Mouse (Mus musculus) monocyte, adult 5-6 weeks (primary cell): ENCODE results near the gene Plcg2. TPM values are rescaled to one million over a fixed set of nuclear protein-coding genes. Genes with fewer than 3 reads are reported as not detected.

Experiments
- ATAC-seq: fragments of 153-309, 156-312 bp; replicated peaks from 2 replicates; pipeline ENCODE4 v1.8.0; 2017; ENCODE audit warnings: mild to moderate bottlenecking; ENCODE audit not compliant: low TSS enrichment, insufficient number of reproducible peaks, severe bottlenecking, poor library complexity, low FRiP score
- total RNA-seq: library from RNA; stranded (forward); fragments of 200-1000, 200-491, 200-594 nt; gene quantifications from 3 replicates; pipeline ENCODE4 v1.2.3, GENCODE M21; 2017

Plcg2 gene
- total RNA-seq, result 189 to 215 TPM (median 210 TPM) in 3 replicates

DNA sequence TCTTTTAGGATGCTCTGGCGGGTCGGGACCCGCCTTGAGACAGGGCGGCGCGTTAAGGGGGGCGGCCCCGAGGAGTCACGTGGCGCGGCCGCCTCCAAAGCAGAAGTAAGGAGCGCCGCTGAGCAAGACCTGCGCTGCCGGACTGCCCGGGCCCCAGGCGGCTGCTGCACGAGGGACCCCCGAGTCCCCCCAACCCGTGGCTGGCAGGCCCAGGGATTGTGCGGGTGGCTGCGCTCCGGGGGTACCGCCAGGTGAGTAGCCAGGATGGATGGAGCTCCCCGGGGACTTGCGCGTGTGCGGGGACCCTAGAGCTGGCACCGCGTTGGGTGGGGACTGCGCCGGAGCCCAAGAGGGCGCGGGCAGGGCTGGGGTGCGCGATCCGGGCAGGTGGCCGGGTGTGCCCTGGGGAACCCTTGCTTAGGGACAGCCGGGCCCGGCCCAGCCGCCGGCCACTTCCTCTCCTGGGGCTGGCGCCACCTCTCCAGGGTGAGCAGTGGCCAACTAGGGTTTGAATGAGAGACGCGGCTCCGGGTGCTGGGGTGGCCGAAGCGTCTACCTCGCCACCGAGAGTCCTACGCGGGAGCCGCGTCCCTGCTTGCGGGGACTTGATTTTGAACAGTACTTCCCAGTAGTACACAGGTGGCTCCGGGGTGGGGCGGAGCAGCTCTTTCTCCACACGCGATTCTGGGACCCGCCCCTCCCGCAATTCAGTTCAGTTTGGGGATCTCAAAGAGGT lies at the start of gene Plcg2:
Gene Plcg2, plus strand, starts transcription at position 113 of the 736 bp plus-strand sequence.
- peak; percentile 64 for ATAC-seq

DNA sequence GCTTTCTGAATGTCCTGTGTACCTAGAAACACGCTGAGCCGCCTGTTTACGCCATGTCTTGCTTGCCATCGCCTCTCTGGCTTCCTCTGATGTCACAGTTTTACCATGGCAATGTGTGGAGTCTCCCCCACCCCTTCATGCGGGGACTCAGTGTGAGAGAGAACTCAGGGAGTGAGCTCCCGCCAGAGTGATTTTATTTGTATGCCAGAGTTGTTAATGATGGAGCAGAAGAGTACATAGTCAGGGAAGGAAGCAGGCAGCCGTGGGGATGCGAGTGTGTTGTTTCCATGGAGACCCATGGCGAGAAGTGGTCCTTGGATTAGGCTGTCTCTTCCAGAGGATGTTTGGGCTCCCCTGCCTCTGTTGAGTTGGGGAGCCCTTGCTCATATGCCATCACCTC lies 47.0 kb upstream of the Plcg2 start:
- ATAC-seq, result no peak

DNA sequence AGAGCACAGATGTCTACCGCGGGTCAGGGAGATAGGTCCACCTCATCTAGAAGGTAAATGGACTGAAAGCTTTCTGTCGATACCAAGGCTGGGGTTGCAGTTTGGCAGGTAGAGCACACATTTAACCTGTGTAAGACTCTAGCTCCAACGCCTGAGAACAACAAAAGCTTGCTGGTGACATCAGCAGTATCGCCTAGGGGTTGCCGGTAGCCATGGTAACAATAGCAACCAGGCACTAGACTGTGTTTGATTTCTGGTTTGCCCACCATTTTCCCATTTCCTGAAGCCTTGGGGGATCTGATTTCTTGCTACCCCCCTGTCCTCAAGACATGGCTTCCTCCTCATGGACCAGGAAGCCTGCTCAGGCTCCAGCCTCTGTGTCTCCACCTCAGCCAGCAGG lies 44.1 kb upstream of the Plcg2 start:
- ATAC-seq, result no peak

DNA sequence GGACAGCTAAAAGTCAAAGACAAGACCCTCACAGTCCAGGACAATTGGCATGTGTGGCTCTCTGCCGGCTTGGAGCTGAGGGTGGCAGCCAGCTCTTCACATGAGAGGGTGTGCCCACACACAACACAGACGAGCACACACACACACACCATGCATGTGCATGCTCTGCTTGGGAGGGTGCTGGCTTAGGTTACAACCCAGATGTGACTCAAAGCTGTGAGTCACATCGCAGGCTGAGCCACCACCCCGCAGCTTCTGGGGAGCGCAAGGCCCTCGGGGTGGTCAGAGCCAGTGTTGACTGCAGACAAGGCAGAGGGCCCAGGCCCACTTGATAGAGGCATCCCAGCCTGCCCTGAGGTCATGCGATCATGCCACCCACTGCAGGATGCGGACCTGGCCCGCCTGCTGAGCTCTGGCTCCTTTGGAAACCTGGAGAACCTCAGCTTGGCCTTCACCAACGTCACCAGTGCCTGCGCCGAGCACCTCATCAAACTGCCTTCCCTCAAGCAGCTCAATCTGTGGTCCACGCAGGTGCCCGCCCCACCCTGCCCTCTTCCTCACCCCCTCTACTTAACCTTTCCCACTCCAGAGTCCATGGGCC lies 43.5 kb upstream of the Plcg2 start:
- no peak for ATAC-seq

DNA sequence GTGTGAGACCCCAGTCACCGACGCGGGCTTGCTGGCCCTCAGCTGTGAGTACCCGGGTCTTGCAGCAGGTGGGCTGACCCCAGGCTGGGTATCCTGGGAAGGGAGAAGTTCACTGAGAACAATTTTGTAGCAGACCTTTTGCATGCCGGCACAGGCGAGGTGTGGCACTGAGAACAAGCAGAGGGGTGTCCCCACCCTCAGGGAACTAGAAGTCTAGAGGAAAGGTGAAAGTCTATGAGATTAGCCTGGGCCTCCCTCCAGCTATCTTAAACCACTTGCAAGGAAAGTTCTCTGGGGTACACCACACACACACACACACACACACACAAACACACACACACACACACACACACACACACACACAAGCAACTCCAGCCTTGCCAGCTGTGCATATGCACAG lies 42.4 kb upstream of the Plcg2 start:
- ATAC-seq, result no peak

DNA sequence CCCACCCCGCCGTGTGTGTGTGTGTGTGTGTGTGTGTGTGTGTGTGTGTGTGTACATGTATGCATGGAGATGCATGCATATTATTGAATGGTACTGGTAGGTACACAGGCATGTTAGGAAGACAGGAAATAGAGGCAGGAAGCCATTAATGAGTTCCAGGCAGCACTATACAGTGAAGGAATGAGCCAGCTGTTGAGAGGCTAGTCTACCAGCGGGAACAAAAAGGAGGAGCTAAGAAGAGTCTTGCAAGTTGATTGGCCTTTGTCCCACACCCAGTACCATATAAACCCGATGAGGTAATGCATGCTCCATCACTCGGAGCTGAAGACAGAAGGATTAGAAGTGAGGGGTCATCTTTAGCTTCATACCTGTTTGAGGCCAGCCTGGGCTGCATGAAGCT lies 39.7 kb upstream of the Plcg2 start:
- ATAC-seq, result no peak

DNA sequence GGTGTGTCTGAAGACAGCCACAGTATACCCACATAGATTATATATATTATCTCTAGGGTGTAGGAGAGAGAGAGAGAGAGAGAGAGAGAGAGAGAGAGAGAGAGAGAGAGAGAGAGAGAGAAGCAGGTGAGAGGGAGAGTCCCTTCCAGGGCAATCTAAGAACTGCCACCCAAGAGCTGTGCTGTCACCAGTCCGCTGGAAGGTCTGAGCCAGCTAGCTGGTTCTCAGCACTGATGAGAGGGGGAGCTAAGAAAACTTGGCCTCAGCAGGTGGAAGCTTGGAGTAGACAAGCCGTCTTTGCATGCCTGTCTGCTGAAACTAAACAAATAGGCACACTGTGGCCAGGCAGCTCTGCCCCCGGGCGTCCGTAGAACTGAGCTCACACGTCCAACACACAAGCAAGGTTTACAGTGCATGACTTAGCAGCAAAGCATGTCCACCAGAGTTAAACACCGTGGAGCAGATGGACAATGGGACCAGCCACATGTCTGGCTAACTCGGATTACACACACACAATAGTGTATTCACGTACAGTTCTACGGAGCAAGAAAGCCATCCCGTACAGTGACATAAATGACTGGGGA lies 35.3 kb upstream of the Plcg2 start:
- ATAC-seq, result no peak

DNA sequence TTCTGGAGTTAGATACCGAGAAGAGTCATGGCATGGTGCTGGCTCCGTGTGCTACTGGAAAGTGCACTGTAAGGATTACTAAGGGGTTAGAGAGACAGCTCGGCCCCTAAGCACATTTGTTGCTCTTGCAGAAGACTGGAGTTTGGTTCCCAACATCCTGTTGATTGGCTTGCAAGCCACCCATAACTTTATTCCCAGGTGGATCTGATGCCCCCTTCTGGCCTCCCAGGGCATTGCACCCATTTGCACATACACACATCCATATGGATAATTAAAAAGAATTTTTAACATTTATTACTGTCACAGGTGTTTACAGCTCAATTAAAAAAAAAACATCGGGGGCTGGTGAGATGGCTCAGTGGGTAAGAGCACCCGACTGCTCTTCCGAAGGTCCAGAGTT lies 33.6 kb upstream of the Plcg2 start:
- no peak for ATAC-seq

DNA sequence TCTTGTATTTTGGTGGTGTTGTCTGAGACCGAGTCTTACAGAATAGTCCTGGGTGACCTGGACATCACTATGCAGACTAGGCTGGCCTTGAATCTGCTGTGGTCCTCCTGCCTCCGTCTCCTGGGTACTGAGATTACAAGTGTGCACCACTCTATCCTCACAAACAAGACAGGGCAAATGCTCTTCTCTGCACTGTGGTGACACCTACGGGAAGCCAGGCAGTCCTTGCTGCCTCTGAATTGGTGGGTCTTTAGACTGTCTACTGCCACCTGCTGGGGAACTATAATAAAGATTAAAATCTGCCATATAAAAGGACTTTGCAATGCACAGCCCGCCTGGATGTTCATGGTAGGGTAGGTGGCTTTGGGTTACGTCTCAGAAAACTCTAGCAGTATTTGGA lies 32.8 kb upstream of the Plcg2 start:
- peak; percentile 66; the same call in 1 of the 2 replicates for ATAC-seq

DNA sequence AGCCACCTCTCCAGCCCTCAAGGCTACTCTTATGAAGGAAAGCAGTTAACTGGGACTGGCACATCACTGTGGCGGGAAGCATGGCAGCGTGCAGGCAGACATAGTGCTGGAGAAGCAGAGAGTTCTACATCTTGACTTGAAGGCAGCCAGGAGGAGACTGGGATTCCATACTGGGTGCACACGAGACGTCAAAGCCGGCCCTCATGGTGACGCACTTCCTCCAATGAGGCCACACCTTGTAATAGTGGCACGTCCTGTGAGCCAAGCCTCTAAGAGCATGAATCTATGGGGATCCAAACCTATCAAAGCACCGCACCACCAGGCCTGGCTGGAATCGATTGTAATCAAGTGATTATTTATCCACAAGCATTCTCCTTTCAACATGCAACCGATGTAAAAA lies 30.6 kb upstream of the Plcg2 start:
- no peak for ATAC-seq

DNA sequence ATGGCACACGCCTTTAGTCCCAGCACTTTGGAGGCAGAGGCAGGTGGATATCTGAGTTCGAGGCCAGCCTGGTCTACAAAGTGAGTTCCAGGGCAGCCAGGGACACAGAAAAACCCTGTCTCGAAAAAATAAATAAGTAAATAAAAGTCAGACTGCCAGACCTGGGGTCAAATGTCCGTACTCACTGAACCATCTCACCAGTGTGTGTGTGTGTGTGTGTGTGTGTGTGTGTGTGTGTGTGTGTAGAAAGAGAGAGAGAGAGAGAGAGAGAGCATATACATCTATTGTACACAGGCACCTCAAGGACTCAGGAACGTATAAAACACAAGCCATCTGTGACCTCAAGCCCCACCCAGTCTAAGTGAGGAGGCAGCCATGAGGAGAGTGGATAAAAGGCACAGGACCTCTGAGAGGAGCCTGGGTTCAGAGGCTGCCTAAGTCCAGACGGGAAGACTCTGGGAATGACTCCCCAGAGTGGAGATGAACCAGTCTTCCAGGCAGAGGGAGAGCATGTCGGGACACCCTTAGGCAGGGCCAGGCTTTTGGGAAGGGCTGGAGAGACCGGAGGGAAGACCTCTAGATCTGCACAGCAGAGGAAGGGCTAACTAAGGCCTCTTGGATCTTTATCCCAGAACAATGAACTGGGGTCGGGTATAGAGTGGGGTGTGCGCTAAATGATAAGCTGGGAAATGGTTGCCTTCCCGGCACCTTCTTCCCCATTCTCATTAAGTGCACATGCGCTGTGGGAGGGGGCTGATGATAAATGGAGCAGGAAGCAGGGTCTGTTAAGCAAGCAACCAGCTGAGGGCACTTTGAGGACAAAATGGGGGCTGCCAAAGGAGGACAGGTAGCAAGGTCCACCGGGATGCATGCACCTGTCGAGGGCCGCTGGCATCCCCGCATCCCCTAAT lies 28.4 kb upstream of the Plcg2 start:
- no peak for ATAC-seq

DNA sequence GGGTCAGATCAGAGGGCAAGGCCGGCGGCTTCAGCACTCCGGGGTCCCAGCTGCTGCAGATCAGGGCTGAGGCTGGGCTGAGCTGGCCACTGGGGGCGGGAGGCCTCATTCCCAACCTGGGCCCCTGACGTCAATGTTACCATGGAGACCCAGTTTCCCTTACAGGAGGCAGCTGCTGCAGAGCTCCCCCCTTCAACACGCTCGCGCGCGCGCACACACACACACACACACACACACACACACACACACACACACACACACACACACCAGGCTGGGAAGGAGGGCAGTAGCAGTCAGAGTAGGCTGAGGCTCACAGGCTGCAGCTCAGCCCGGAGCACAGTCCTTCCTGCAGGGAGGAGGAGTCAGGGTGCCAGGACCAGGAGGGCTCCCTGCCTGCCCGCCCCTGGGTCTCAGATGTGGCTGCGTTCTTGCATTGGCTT lies 27.7 kb upstream of the Plcg2 start:
- ATAC-seq, result no peak

DNA sequence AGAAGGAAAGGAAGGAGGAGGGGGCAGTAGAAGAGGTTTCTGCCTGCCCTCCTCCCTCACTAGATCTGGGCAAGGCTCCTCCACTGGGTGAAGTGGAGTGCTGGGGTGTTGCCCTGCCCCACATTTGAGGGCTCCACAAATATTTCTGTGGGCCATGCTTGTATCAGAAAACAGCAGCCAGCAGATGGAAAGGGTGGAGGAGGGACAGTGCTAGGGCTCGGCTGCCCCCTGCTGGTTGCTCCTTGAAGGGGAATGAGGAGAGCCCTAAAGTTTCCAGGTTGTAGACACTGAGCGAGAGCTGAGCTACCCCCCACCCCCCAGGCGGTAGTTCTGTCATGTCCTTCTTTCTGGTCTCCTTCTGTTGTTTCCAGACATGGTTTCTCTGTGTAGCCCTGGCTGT lies 26.9 kb upstream of the Plcg2 start:
- ATAC-seq, result peak; percentile 43

DNA sequence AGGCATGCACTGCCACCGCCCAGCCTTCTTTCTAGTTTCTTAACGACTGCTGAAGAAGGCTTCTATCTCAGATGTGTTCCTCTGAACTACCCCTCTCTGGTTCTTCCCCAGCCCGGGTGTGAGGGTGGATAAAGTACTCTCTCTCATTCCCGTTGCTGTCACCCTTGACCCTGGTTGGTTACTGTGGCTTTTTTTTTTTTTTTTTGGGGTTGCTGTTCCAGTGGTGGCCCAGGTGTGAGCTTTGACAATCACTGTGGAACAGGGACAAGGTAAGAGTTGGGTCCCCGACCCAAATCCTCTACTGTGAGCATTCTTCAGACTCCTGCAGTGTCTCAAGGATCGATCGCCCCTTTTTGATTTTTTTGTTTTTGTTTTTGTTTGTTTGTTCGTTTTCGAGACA lies 26.4 kb upstream of the Plcg2 start:
- ATAC-seq, result no peak

DNA sequence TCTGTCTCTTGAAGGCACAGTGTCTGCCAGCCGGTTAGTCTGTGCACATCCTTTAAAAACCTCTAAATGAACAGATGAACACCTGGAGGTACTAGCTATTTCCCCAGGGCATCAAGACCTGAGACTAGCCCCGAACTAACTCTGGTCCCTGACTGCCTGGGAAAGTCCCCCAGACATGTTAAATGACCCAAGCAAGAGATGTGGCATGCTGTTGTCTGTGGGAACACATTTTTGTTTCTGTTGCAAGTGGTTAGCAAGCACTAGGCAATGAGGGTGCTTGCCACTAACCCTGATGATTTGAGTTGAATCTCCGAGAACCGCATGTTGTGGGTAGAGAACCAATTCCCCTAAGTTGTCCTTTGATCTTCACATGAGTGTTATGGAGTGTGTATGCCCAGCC lies 25.8 kb upstream of the Plcg2 start:
- ATAC-seq, result no peak

DNA sequence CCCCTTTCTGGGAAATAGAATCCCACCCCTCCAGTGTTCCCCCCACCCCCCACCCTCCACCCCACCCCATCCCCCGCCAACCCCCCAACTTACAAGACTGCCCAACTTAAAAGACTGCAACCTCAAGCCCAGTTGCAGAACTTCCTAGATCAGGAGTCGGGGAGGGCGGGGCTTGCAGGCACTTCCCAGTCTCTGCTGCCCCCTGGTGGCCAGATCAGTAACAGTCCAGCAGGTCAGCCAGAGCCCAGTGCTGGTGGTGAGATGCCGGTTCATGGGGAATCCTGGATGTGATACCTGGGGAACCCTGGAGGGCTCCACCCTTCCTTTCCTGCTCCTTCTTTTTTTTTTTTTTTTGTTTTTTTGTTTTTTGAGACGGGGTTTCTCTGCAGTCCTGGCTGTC lies 23.1 kb upstream of the Plcg2 start:
- ATAC-seq, result peak; percentile 68

DNA sequence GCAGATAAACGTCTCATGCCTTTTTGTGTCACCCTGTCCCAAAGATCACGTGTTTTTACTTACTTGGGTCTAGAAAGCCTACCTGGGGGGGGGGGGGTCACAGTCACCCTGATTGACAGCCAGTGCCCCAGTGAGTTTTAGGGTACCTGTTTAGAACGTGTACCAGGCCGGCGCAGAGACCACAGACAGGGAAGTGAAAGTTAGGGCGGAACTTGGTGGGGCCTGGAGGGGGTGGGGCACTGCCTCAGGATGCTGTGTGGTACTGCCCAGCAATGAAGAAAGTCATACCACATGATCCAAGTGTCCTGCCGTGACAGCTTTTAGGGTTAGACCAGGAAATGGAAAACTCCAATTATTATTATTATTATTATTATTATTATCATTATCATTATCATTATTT lies 22.3 kb upstream of the Plcg2 start:
- ATAC-seq, result peak; percentile 87

DNA sequence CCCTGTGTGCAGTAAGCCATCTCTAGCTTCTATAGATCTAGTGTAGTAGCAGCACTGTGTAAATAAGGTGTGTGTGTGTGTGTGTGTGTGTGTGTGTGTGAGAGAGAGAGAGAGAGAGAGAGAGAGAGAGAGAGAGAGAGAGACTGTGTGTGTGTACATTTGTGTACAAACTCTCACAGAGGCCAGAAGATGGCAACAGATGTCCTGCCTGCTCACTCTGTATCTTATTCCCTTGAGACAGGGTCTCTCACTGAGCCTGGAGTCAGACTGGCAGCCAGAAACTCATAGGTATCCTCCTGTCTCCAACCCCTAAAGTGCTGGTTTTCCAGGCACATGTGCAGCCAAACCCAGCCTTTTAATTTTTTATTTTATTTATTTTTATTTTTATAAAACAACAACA lies 20.0 kb upstream of the Plcg2 start:
- ATAC-seq, result no peak

DNA sequence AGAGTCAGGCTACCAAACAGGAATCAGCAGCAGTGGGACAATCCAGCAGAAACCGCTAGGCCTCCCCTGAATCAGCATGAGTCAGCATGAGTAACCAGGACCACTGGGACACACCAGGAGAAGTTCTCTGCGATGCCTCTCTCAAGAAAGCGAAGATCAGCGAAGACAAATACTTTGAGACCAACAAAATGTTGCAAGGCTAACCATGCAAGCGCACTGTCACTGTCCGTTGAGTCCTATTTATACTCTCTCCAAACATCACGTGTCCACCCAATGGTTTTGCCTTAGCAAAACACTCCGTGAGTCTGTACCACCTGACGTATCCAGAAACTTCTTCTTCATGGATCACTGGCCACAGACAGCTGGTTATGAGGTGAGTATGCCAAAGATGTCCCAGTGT lies 18.1 kb upstream of the Plcg2 start:
- ATAC-seq, result no peak
